Mouse (Mus musculus) adrenal gland, postnatal 36 days (tissue): ENCODE measurements around the gene Gadd45b. TPM values are rescaled to one million over a fixed set of nuclear protein-coding genes. Genes with fewer than 3 reads are reported as not detected.
A peak's percentile ranks its signal among the peaks of the same experiment; 100 is the strongest.

Experiments
- DNase-seq, 2 experiments: peaks; one replicate each; pipeline ENCODE4 v3.0.0; 2021; ENCODE audit warnings: mixed read lengths in 1 of 2
- long read RNA-seq, 2 experiments: library from polyadenylated mRNA; stranded (forward); transcript quantifications; one replicate each; pipeline ENCODE4 v2.0.0; 2021; ENCODE audit warnings: borderline sequencing depth in 2 of 2
- total RNA-seq, 2 experiments: library from RNA; stranded (reverse); gene quantifications; 2 replicates each; pipeline ENCODE4 v1.2.3; 2021

Gene Gadd45b
- total RNA-seq: 100 to 1,000 TPM in 1 of 2 experiments, 10 to 100 TPM in 1; 81.7 to 149 TPM
- long read RNA-seq, experiment 1, transcript Gadd45b-201 (4 exons, 1,284 nt): major isoform, 10 of 15 reads
- long read RNA-seq, experiment 1, partial matches to known transcripts: 0 of 15 reads
- long read RNA-seq, experiment 1, other reads (novel, unspliced or antisense): 5 of 15 reads
- long read RNA-seq, experiment 2, transcript Gadd45b-201 (4 exons, 1,284 nt): major isoform, 14 of 16 reads
- long read RNA-seq, experiment 2, partial matches to known transcripts: 0 of 16 reads
- long read RNA-seq, experiment 2, other reads (novel, unspliced or antisense): 1 of 16 reads

- peak; percentile 99 for DNase-seq
Measured at GRCm38 (mm10) chr10:80929299-80930226, at the start of gene Gadd45b. Gadd45b (plus strand) TSS chr10:80930073.

GRCm38 (mm10) chr10:80880131-80880641, 49.7 kb upstream of the Gadd45b start:
- DNase-seq: peak; percentile 75 to 86

DNA sequence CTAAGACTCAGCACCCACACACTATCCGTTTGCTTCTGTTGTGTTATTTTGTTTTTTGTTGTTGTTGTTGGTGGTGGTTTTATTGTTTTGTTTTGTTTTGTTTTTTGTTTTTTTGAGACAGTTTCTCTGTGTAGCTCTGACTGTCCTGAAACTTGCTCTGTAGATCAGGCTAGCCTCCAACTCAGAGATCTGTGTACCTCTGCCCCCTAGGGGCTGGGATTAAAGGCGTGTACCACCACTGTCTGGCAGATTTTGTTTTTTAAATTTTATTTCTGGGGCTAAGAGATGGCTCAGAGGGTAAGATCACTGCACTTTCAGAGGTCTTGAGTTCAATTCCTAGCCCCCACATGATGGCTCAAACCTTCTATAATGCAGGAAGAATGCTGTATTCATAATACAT, 49.0 kb upstream of the Gadd45b start:
- DNase-seq: no peak

- DNase-seq: peak; percentile 82 to 84
Measured at GRCm38 (mm10) chr10:80881301-80881700, 48.6 kb upstream of the Gadd45b start.

DNA sequence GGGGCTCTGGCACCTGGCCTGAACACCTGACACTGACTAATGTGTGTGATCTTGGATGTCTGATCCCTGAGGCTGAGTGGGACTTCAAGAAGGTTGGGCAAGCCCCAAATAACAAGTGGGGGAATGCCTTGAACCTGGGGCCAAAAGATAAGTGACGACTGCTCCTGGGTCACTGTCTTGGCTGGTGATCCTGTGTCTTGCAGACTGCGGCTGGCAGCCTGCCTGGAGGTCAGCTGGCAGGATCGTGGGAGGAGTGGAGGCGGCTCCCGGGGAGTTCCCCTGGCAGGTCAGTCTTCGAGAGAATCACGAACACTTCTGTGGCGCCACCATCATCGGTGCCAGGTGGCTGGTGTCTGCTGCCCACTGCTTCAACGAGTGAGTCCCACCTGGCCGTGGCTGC, 42.7 kb upstream of the Gadd45b start:
- DNase-seq: peak; percentile 90 to 91

DNA sequence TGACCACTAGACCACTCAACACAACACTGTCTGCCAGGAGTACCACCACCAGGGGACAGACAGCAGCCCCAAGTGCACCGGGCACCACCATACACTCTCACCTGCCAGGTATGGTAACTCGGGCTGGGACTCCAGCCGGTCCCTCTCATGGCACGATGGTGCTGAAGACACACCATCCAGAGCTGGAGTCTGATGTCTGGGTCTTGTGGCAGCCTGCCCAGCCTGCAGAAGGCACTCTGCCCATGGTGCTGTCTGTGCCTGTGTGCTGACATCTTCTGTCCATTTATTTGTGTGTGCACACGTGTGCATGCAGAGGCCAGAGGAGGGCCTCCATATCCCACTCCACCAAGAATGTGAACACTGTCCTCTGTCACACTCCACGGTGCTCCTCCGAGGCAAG, 34.8 kb upstream of the Gadd45b start:
- DNase-seq: no peak

DNA sequence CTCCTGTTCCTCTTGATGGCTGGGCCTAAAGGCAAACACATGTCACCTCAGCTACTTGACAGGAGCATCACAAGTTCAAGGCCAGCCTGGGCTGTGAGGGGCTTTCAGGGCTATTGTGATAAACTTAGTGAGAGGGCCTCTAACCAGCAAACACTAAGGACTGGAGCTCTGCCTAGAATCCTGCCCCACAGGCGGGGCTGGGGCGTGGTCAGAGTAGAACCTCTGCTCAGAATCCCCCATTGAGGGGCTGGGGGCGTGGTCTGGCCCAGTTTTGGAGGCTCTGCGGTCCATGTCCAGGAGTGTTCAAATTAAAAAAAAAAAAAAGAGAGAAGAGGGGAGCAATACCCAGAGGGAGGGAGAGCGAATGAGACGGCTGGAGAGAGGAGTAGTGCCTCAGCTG, 34.2 kb upstream of the Gadd45b start:
- no peak for DNase-seq

DNA sequence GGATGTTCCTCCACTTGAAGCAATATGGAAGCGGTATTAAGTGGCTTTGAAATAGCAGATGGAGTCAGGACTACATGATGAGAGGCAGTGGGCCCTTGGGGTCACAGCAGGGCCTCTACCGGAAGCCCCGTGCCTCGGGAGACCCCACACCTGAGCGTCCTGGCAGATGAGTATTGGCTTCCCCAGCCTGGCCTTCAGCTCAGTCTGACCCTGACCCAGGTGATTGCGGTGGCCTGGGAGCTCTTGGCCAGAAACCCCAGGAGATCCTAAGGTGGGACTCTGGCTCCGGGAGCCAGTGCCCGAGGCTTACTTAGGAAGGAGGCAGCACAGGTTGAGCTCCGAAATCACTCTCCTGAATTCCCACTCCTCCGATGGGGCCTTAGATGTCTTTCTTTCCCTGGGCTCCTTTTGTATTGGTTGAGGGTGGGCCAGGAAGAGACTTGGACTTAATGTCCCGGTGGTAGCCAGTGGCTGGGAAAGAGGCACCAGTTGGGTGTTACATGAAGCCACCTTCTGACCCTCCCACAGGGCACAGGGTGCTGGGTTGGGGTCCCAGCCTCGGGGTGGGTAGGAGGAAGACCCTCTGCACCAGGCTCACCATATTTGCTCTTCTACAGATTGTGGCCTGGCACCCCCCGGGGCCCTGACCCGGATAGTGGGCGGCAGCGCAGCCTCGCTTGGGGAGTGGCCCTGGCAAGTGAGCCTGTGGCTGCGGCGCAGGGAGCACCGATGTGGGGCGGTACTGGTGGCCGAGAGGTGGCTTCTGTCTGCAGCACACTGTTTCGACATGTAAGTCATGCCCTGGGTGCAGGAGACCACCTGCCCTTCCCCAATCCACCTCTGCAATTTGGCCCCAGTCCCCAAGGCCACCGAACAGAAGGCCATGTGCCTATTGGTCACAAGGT, 33.0 kb upstream of the Gadd45b start:
- DNase-seq: no peak

DNA sequence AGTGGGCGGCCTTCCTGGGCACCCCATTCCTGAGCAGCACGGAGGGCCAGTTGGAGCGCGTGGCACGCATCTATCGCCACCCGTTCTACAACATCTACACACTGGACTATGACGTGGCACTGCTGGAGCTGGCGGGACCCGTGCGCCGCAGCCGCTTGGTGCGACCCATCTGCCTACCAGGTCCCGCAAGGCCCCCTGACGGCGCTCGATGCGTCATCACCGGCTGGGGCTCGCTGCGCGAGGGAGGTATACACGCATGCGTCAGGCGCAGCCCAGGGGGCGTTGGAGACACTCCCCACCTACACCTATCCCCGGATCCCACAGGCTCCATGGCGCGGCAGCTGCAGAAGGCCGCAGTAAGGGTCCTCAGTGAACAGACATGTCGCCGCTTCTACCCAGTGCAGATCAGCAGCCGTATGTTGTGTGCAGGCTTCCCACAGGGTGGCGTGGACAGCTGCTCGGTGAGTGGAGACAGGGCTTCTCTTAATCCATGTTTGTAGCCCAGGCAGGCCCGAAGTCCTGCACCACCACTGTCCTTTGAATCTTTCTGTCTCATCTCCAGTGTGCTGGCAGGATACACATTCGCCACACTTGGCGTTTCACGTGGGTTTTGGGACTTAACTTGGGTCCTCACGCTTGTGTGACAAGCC, 31.9 kb upstream of the Gadd45b start:
- DNase-seq: peak; percentile 40 to 44

GRCm38 (mm10) chr10:80899074-80899473, 30.8 kb upstream of the Gadd45b start:
- DNase-seq: no peak

- DNase-seq: no peak
Measured at GRCm38 (mm10) chr10:80899591-80900317, 30.1 kb upstream of the Gadd45b start.

GRCm38 (mm10) chr10:80900318-80901247, 29.3 kb upstream of the Gadd45b start, which contains the start of gene Timm13:
Timm13 (minus strand) TSS chr10:80900969.
- peak; percentile 97 to 98 for DNase-seq

GRCm38 (mm10) chr10:80901409-80902272, 28.2 kb upstream of the Gadd45b start:
- no peak for DNase-seq

DNA sequence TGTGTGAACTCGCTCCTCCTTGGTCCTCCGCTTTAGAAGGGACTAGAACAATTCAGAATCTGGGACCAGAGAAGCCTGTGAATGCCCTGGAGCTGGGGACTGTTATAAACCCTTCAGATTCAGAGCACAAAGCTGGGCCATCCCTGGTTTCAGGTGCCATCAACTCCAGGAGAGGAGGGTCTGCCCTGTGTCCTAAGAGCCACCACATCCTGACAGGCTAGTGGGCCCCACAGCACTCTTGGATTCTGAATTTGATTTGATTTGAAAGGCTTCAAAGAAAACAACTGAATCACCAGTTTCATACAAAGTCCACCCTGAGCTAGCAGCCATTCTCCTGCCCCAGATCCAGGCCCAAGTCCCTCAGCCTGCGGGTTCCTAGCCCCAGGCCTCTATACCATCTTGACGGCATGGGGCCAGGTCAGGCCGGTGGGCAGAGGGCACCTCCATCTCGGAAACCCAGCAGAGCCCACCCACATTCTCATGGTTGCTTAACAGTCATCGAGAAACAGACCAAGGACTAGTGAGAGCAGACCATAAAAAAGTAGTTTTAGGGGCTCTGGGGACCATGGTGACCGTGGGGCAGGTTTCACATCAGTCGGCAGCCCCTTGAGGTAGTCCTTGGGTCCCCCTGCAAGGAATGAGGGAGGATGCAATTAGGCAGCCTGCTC, 27.5 kb upstream of the Gadd45b start:
- DNase-seq: no peak

- DNase-seq: no peak
Measured at GRCm38 (mm10) chr10:80903282-80903681, 26.6 kb upstream of the Gadd45b start.

DNA sequence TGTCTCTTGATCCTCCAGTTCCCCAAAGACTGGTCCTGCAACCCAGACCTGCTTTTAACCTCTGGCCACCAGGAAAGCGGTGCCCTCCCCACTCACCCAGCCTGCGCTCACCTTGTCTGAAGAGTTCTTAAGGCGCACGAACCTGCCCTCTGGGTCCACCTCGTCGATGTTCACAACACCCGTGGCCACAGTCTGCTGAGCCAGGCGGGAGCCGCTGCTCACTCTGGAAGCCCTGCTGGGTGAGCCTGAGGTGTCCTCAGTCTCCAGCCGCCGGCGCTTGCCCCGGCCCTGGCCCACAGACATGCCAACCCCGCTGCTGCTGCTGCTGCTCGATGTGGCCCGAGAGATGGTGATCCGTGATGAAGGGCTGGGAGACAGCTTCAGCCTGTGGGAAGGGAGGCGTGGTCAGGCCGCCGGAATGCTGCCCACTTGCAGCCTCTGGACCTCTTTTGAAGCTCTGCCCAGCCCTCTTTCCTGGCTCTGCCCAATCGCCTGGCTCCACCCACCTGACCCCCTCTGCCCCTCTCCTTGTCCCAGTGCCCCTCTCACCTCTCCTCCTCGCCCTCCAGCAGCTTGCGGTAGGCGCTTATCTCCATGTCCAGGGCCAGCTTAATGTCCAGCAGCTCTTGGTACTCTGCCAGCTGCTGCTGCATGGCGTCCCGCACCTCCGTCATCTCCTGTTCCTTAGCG, 25.7 kb upstream of the Gadd45b start:
- peak in 1 of 2 experiments; percentile 58 for DNase-seq

GRCm38 (mm10) chr10:80904709-80905108, 25.2 kb upstream of the Gadd45b start:
- no peak for DNase-seq
